Mouse (Mus musculus) thymus, postnatal 14 days (tissue): Measurements from ENCODE around the gene Lix1l.
"Not testable (repeated sequence)": the region's sequence is repeated elsewhere in the genome, so short reads cannot be mapped to it uniquely, and the experiment has no call there.

Experiments
- DNase-seq: peaks from one replicate; pipeline ENCODE4 v3.0.0; 2021

Gene Lix1l

GRCm38 (mm10) chr3:96634015-96634414 lies 33.1 kb downstream of the Lix1l start:
- DNase-seq = no peak

- peak; percentile 85 for DNase-seq
These were observed 34.3 kb downstream of the Lix1l start, which contains the start of the genes Pex11b and Gm42957 for GRCm38 (mm10) chr3:96634928-96635879. Pex11b (plus strand) TSS chr3:96635376. Gm42957 (plus strand) TSS chr3:96635474.

- no peak for DNase-seq
These were observed 35.0 kb downstream of the Lix1l start for GRCm38 (mm10) chr3:96635906-96636305.

GRCm38 (mm10) chr3:96636448-96636847 lies 35.5 kb downstream of the Lix1l start:
- DNase-seq = peak; percentile 16

- DNase-seq = peak; percentile 81
These were observed 38.3 kb downstream of the Lix1l start for GRCm38 (mm10) chr3:96639219-96639618.

GRCm38 (mm10) chr3:96645018-96645649 lies 44.2 kb downstream of the Lix1l start, which contains the start of gene Itga10:
Itga10 (plus strand) TSS chr3:96645584.
- DNase-seq = peak; percentile 18

- no peak for DNase-seq
These were observed 46.4 kb downstream of the Lix1l start for GRCm38 (mm10) chr3:96647365-96647764.

GRCm38 (mm10) chr3:96660901-96661300 lies 60.0 kb downstream of the Lix1l start:
- DNase-seq = no peak

- no peak for DNase-seq
These were observed 61.9 kb downstream of the Lix1l start for GRCm38 (mm10) chr3:96662731-96663316.

GRCm38 (mm10) chr3:96663432-96664239 lies 62.7 kb downstream of the Lix1l start:
- DNase-seq = peak; percentile 72

- DNase-seq = not testable (repeated sequence)
These were observed 64.9 kb downstream of the Lix1l start for GRCm38 (mm10) chr3:96665732-96666363.

GRCm38 (mm10) chr3:96666916-96667315 lies 66.0 kb downstream of the Lix1l start:
- no peak for DNase-seq

GRCm38 (mm10) chr3:96667316-96667715 lies 66.4 kb downstream of the Lix1l start:
- peak; percentile 43 for DNase-seq

GRCm38 (mm10) chr3:96668424-96669067 lies 67.6 kb downstream of the Lix1l start:
- no peak for DNase-seq

- peak; percentile 83 for DNase-seq
These were observed 68.9 kb downstream of the Lix1l start, which contains the start of gene Ankrd35 for GRCm38 (mm10) chr3:96669727-96670468. Ankrd35 (plus strand) TSS chr3:96670131.

GRCm38 (mm10) chr3:96671519-96671918 lies 70.6 kb downstream of the Lix1l start:
- DNase-seq = no peak

GRCm38 (mm10) chr3:96673514-96673913 lies 72.6 kb downstream of the Lix1l start:
- no peak for DNase-seq

GRCm38 (mm10) chr3:96674442-96674841 lies 73.5 kb downstream of the Lix1l start:
- no peak for DNase-seq

GRCm38 (mm10) chr3:96675171-96675570 lies 74.2 kb downstream of the Lix1l start:
- no peak for DNase-seq

- no peak for DNase-seq
These were observed 74.7 kb downstream of the Lix1l start for GRCm38 (mm10) chr3:96675690-96676089.
